Mouse (Mus musculus) thymus, adult 18-20 months (tissue): ENCODE data around the gene Plekha1.

Experiments
- DNase-seq, 2 experiments: peaks; one replicate each; pipeline ENCODE4 v3.0.0; 2022; ENCODE audit warnings: mixed read lengths in 2 of 2

Gene Plekha1

GRCm38 (mm10) chr7:130860721-130861142 is 4.8 kb upstream of the Plekha1 start:
- DNase-seq, result no peak

GRCm38 (mm10) chr7:130862501-130862900 is 3.1 kb upstream of the Plekha1 start:
- no peak for DNase-seq

GRCm38 (mm10) chr7:130864711-130865110 is 845 bp upstream of the Plekha1 start:
- DNase-seq, result no peak

GRCm38 (mm10) chr7:130866640-130867039 is 1.1 kb downstream of the Plekha1 start:
- DNase-seq, result no peak

- DNase-seq, result no peak
Measured at GRCm38 (mm10) chr7:130867256-130867655, 1.7 kb downstream of the Plekha1 start.

- DNase-seq, result no peak
Measured at GRCm38 (mm10) chr7:130884161-130884560, 18.6 kb downstream of the Plekha1 start.

GRCm38 (mm10) chr7:130886246-130886645 is 20.7 kb downstream of the Plekha1 start:
- no peak for DNase-seq

- DNase-seq, result no peak
Measured at GRCm38 (mm10) chr7:130887946-130888345, 22.4 kb downstream of the Plekha1 start.

GRCm38 (mm10) chr7:130890871-130891270 is 25.3 kb downstream of the Plekha1 start:
- DNase-seq, result no peak

GRCm38 (mm10) chr7:130892973-130893372 is 27.4 kb downstream of the Plekha1 start:
- DNase-seq, result peak in 1 of 2 experiments; percentile 31

GRCm38 (mm10) chr7:130894931-130895617 is 29.5 kb downstream of the Plekha1 start:
- no peak for DNase-seq

- DNase-seq, result no peak
Measured at GRCm38 (mm10) chr7:130895618-130895945, 30.0 kb downstream of the Plekha1 start.

GRCm38 (mm10) chr7:130896064-130896463 is 30.5 kb downstream of the Plekha1 start:
- DNase-seq, result no peak

- no peak for DNase-seq
Measured at GRCm38 (mm10) chr7:130897201-130897600, 31.6 kb downstream of the Plekha1 start.

- no peak for DNase-seq
Measured at GRCm38 (mm10) chr7:130898373-130898772, 32.8 kb downstream of the Plekha1 start.

GRCm38 (mm10) chr7:130900233-130900848 is 34.8 kb downstream of the Plekha1 start:
- no peak for DNase-seq

GRCm38 (mm10) chr7:130902929-130903328 is 37.4 kb downstream of the Plekha1 start:
- DNase-seq, result no peak

GRCm38 (mm10) chr7:130903505-130904074 is 38.0 kb downstream of the Plekha1 start:
- peak; percentile 10 to 41 for DNase-seq

- DNase-seq, result no peak
Measured at GRCm38 (mm10) chr7:130904571-130905365, 39.2 kb downstream of the Plekha1 start.

- DNase-seq, result no peak
Measured at GRCm38 (mm10) chr7:130910841-130911240, 45.3 kb downstream of the Plekha1 start.

GRCm38 (mm10) chr7:130914693-130915363 is 49.3 kb downstream of the Plekha1 start:
- DNase-seq, result no peak

GRCm38 (mm10) chr7:130918260-130918659 is 52.7 kb downstream of the Plekha1 start:
- DNase-seq, result no peak
